Mouse (Mus musculus) adrenal gland, adult (tissue): ENCODE results near the gene Mtss1l.

ENCODE experiments used
- DNase-seq, 2 experiments: peaks; one replicate each; pipeline ENCODE4 v3.0.0; 2022 to 2023; ENCODE audit warnings: low spot score in 1 of 2; ENCODE audit not compliant: inconsistent age in 2 of 2

Mtss1l gene

GRCm38 (mm10) chr8:110705391-110706287, 15.6 kb upstream of the Mtss1l start:
- DNase-seq = no peak

- no peak for DNase-seq
These were observed 14.9 kb upstream of the Mtss1l start for GRCm38 (mm10) chr8:110706288-110706870.

GRCm38 (mm10) chr8:110708429-110708828, 12.8 kb upstream of the Mtss1l start:
- DNase-seq = peak; percentile 50 to 72

- DNase-seq = no peak
These were observed 10.7 kb upstream of the Mtss1l start for GRCm38 (mm10) chr8:110710593-110710992.

GRCm38 (mm10) chr8:110711271-110711934, 9.9 kb upstream of the Mtss1l start:
- peak; percentile 63 to 74 for DNase-seq

GRCm38 (mm10) chr8:110713073-110713472, 8.2 kb upstream of the Mtss1l start:
- no peak for DNase-seq

GRCm38 (mm10) chr8:110714827-110715519, 6.3 kb upstream of the Mtss1l start:
- no peak for DNase-seq

GRCm38 (mm10) chr8:110716075-110716474, 5.2 kb upstream of the Mtss1l start:
- DNase-seq = peak; percentile 85 to 94

- no peak for DNase-seq
These were observed 4.1 kb upstream of the Mtss1l start for GRCm38 (mm10) chr8:110717131-110717530.

- no peak for DNase-seq
These were observed 2.9 kb upstream of the Mtss1l start for GRCm38 (mm10) chr8:110718209-110718968.

GRCm38 (mm10) chr8:110718969-110719670, 2.2 kb upstream of the Mtss1l start:
- peak; percentile 47 to 67 for DNase-seq

GRCm38 (mm10) chr8:110719898-110720653, 1.2 kb upstream of the Mtss1l start:
- no peak for DNase-seq

- peak in 1 of 2 experiments; percentile 85 for DNase-seq
These were observed 534 bp downstream of the Mtss1l start for GRCm38 (mm10) chr8:110721606-110722413.

GRCm38 (mm10) chr8:110722414-110723011, 1.2 kb downstream of the Mtss1l start:
- no peak for DNase-seq

- no peak for DNase-seq
These were observed 3.2 kb downstream of the Mtss1l start for GRCm38 (mm10) chr8:110724493-110724892.

- DNase-seq = peak in 1 of 2 experiments; percentile 69
These were observed 4.0 kb downstream of the Mtss1l start for GRCm38 (mm10) chr8:110725084-110725838.

- peak; percentile 56 to 84 for DNase-seq
These were observed 5.6 kb downstream of the Mtss1l start for GRCm38 (mm10) chr8:110726893-110727292.
